12 mouse cellular contexts compared by ENCODE assay signal in genomic region chr13:107218351-107218750, GRCm38 (mm10).
DNase-seq lines count a peak whose midpoint lies in the region; ATAC-seq lines count a peak whose summit lies in the region.
"Had no signal": no experiment of that assay in that cellular context is flagged by ENCODE, and none has a peak within 500 bp of the region (broad histone marks: within the 10 kb centered on the region; RNA-seq: fewer than 3 reads in every experiment).

No protein-coding gene starts in this region.

- H3K27me3 ChIP-seq in embryonic facial prominence, embryonic 11.5 days (ENCODE audit: control insufficient read depth, insufficient read depth, low read length), result no peaks in the 10 kb centered on the region
- no peaks in the 10 kb centered on the region for H3K27me3 ChIP-seq in embryonic facial prominence, embryonic 10.5 days (replicated peaks; ENCODE audit: low read depth, poor library complexity, severe bottlenecking)
- no peaks in the 10 kb centered on the region for H3K27me3 ChIP-seq in embryonic facial prominence, embryonic 14.5 days (replicated peaks; ENCODE audit: control insufficient read depth, insufficient read depth, low read length)
- H3K27me3 ChIP-seq in liver, embryonic 12.5 days (replicated peaks), result no peaks in the 10 kb centered on the region
- H3K27me3 ChIP-seq: limb, embryonic 15.5 days had no signal

- H3K27ac ChIP-seq in embryonic facial prominence, embryonic 11.5 days (replicated peaks; ENCODE audit: low read depth, low read length), result no peak overlapping the region
- H3K27ac ChIP-seq in embryonic facial prominence, embryonic 10.5 days (replicated peaks), result no peak overlapping the region
- H3K27ac ChIP-seq in embryonic facial prominence, embryonic 14.5 days (replicated peaks; ENCODE audit: low read depth, low read length), result no peak overlapping the region
- H3K27ac ChIP-seq in liver, embryonic 12.5 days, result no peak overlapping the region
- H3K27ac ChIP-seq: heart, embryonic 10.5 days; limb, embryonic 15.5 days; stomach, postnatal 0 days had no signal

- no peak for ATAC-seq in embryonic facial prominence, embryonic 11.5 days (replicated peaks; ENCODE audit: insufficient number of reproducible peaks, low FRiP score, low TSS enrichment, low read depth)
- peak; percentile 53; the same call in 1 of the 2 replicates for ATAC-seq in embryonic facial prominence, embryonic 14.5 days (ENCODE audit: low read depth)
- ATAC-seq in liver, embryonic 12.5 days, result no peak
- ATAC-seq: Patski had no signal

- no peak overlapping the region for H3K4me2 ChIP-seq in embryonic facial prominence, embryonic 11.5 days (ENCODE audit: low read depth, low read length)
- H3K4me2 ChIP-seq in embryonic facial prominence, embryonic 14.5 days (ENCODE audit: low read depth, low read length), result no peak overlapping the region
- H3K4me2 ChIP-seq in liver, embryonic 12.5 days, result no peak overlapping the region
- H3K4me2 ChIP-seq: limb, embryonic 15.5 days had no signal

- H3K9ac ChIP-seq in embryonic facial prominence, embryonic 11.5 days (replicated peaks; ENCODE audit: low read length), result no peak overlapping the region
- H3K9ac ChIP-seq in embryonic facial prominence, embryonic 14.5 days (ENCODE audit: low read depth, low read length), result no peak overlapping the region
- H3K9ac ChIP-seq in liver, embryonic 12.5 days, result no peak overlapping the region
- H3K9ac ChIP-seq: limb, embryonic 15.5 days had no signal

- H3K4me1 ChIP-seq in embryonic facial prominence, embryonic 11.5 days (ENCODE audit: control insufficient read depth, insufficient read depth, low read length), result no peaks in the 10 kb centered on the region
- H3K4me1 ChIP-seq in embryonic facial prominence, embryonic 10.5 days, result no peaks in the 10 kb centered on the region
- H3K4me1 ChIP-seq in embryonic facial prominence, embryonic 14.5 days (ENCODE audit: control insufficient read depth, insufficient read depth, low read length), result no peaks in the 10 kb centered on the region
- no peaks in the 10 kb centered on the region for H3K4me1 ChIP-seq in liver, embryonic 12.5 days
- H3K4me1 ChIP-seq: heart, embryonic 10.5 days; limb, embryonic 15.5 days had no signal

- 68% methylated on average over 8 of the region's 8 CpGs for WGBS in embryonic facial prominence, embryonic 11.5 days
- WGBS in embryonic facial prominence, embryonic 10.5 days, result 75% methylated on average over 8 of the region's 8 CpGs
- WGBS in embryonic facial prominence, embryonic 14.5 days, result 36% methylated on average over 8 of the region's 8 CpGs
- WGBS in liver, embryonic 12.5 days (ENCODE audit: insufficient replicate concordance), result 78% methylated on average over 8 of the region's 8 CpGs

- H3K4me3 ChIP-seq in embryonic facial prominence, embryonic 11.5 days (ENCODE audit: low read depth, low read length), result no peak overlapping the region
- no peak overlapping the region for H3K4me3 ChIP-seq in embryonic facial prominence, embryonic 10.5 days
- no peak overlapping the region for H3K4me3 ChIP-seq in embryonic facial prominence, embryonic 14.5 days (ENCODE audit: low read depth, low read length)
- H3K4me3 ChIP-seq in liver, embryonic 12.5 days, result no peak overlapping the region
- H3K4me3 ChIP-seq: heart, embryonic 10.5 days; limb, embryonic 15.5 days had no signal

- DNase-seq in embryonic facial prominence, embryonic 11.5 days (ENCODE audit: low spot score), result peak; percentile 3
- no peak for DNase-seq in embryonic facial prominence, embryonic 10.5 days (ENCODE audit: low spot score)
- peak; percentile 77 for DNase-seq in embryonic facial prominence, embryonic 14.5 days (ENCODE audit: low spot score)
- peak; percentile 70 to 73 for DNase-seq in layer of hippocampus, adult 8-10 months (ENCODE audit: low spot score in 2 of 2)
- DNase-seq in right cerebral cortex, adult 18-20 months, result peak; percentile 80
- DNase-seq in kidney, adult 9 months, result no peak
- no peak for DNase-seq in MN1 (ENCODE audit: low spot score)

- no peaks in the 10 kb centered on the region for H3K36me3 ChIP-seq in embryonic facial prominence, embryonic 11.5 days (replicated peaks; ENCODE audit: control insufficient read depth, insufficient read depth, low read depth, low read length)
- no peaks in the 10 kb centered on the region for H3K36me3 ChIP-seq in embryonic facial prominence, embryonic 10.5 days (replicated peaks)
- H3K36me3 ChIP-seq in embryonic facial prominence, embryonic 14.5 days (ENCODE audit: control insufficient read depth, insufficient read depth, low read length), result no peaks in the 10 kb centered on the region
- no peaks in the 10 kb centered on the region for H3K36me3 ChIP-seq in liver, embryonic 12.5 days
- H3K36me3 ChIP-seq: heart, embryonic 10.5 days; limb, embryonic 15.5 days had no signal

- H3K9me3 ChIP-seq in embryonic facial prominence, embryonic 11.5 days (replicated peaks; ENCODE audit: control insufficient read depth, low read length), result no peaks in the 10 kb centered on the region
- H3K9me3 ChIP-seq in embryonic facial prominence, embryonic 10.5 days, result no peaks in the 10 kb centered on the region
- no peaks in the 10 kb centered on the region for H3K9me3 ChIP-seq in embryonic facial prominence, embryonic 14.5 days (ENCODE audit: control insufficient read depth, low read length)
- H3K9me3 ChIP-seq in liver, embryonic 12.5 days (replicated peaks), result no peaks in the 10 kb centered on the region
- H3K9me3 ChIP-seq: heart, embryonic 10.5 days; limb, embryonic 15.5 days had no signal

Comparison
In these comparisons a context has a peak if more than half of its experiments do, and no peak if none do; other contexts are left out.
1. DNase-seq: peak in embryonic facial prominence, embryonic 11.5 days (single experiment), embryonic facial prominence, embryonic 14.5 days (single experiment), layer of hippocampus, adult 8-10 months (2 of 2) and right cerebral cortex, adult 18-20 months (single experiment); none in embryonic facial prominence, embryonic 10.5 days (single experiment), kidney, adult 9 months (single experiment) and MN1 (single experiment).